Mouse (Mus musculus) testis, adult 2 months (tissue): Measurements from ENCODE around the gene H13.

Experiments used
- CTCF ChIP-seq: fragments of 200-500 bp; IDR thresholded peaks from 2 replicates; pipeline ENCODE4 v1.5.1; 2012; ENCODE audit warnings: low read depth, mild to moderate bottlenecking, inconsistent platforms, low read length, moderate library complexity; ENCODE audit not compliant: control insufficient read depth, insufficient read depth, insufficient replicate concordance
- POLR2A ChIP-seq: fragments of 200-500 bp; IDR thresholded peaks from 2 replicates; pipeline ENCODE4 v1.6.1; 2012; ENCODE audit warnings: low read depth, mild to moderate bottlenecking, inconsistent platforms, low read length, moderate library complexity; ENCODE audit not compliant: control insufficient read depth

DNA sequence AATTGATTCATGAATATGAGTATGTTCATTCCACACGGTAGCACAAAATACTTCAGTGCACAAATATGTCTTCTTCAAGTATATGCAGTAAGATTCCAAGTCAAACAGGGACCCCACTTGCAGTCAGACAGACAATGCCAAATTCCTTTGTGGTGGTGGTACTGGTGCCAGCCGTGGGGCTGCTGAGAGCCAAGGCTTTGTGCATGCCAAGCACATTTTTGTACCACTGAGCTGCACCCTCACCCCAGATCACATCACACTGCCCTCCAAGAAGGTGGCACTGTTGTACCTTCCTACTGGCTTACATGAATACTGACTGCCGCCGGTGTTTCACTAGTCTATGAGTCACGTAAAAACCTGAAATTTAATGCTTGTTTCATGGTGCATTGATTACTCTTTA lies 9.7 kb downstream of the H13 start:
- TF ChIP-seq POLR2A (no peak), CTCF (no peak)
